Mouse (Mus musculus) heart, adult 9 months (tissue): ENCODE results near the gene Gm13090.

Experiments used
- DNase-seq, 2 experiments: peaks; one replicate each; pipeline ENCODE4 v3.0.0; 2022; ENCODE audit warnings: low spot score in 2 of 2

Gene Gm13090

GRCm38 (mm10) chr4:151138135-151138534 is 48.8 kb downstream of the Gm13090 start:
- DNase-seq: no peak

- DNase-seq: no peak
These were observed 49.2 kb downstream of the Gm13090 start for GRCm38 (mm10) chr4:151138586-151138985.

- DNase-seq: peak; percentile 50 to 66
These were observed 49.9 kb downstream of the Gm13090 start for GRCm38 (mm10) chr4:151139053-151139840.

GRCm38 (mm10) chr4:151140368-151140982 is 51.1 kb downstream of the Gm13090 start:
- no peak for DNase-seq
